Mouse (Mus musculus) liver, embryonic 16.5 days (tissue): ENCODE data around the gene Calm1. TPM values are rescaled to one million over a fixed set of nuclear protein-coding genes. Genes with fewer than 3 reads are reported as not detected.

Source experiments
- ATAC-seq: fragments of 200-750 bp; cut with Nextera tagmentation; 2 replicates; pipeline ENCODE4 v1.8.0; 2017; ENCODE audit warnings: low read depth, mild to moderate bottlenecking, moderate number of reproducible peaks, moderate library complexity
- H3K27ac ChIP-seq: fragments of 300-500 bp; sonication (generic); 2 replicates; pipeline ENCODE4 v1.5.1; 2014; ENCODE audit warnings: mild to moderate bottlenecking, low read length
- H3K27me3 ChIP-seq: fragments of 300-500 bp; sonication (generic); 2 replicates; pipeline ENCODE4 v1.6.1; 2014; ENCODE audit warnings: low read depth, low read length, mixed read lengths; ENCODE audit not compliant: control insufficient read depth, insufficient read depth
- H3K36me3 ChIP-seq: fragments of 300-500 bp; sonication (generic); 2 replicates; pipeline ENCODE4 v1.6.1; 2014; ENCODE audit warnings: mild to moderate bottlenecking; ENCODE audit not compliant: control insufficient read depth, insufficient read depth
- H3K4me1 ChIP-seq: fragments of 300-500 bp; sonication (generic); 2 replicates; pipeline ENCODE4 v1.6.1; 2014; ENCODE audit warnings: low read depth, low read length, mixed read lengths; ENCODE audit not compliant: control insufficient read depth
- H3K4me2 ChIP-seq: fragments of 300-500 bp; sonication (generic); 2 replicates; pipeline ENCODE4 v1.6.1; 2014; ENCODE audit warnings: low read depth, low read length, mixed read lengths
- H3K4me3 ChIP-seq: fragments of 300-500 bp; sonication (generic); 2 replicates; pipeline ENCODE4 v1.5.1; 2014; ENCODE audit warnings: low read depth, mild to moderate bottlenecking, low read length
- H3K9ac ChIP-seq: fragments of 300-500 bp; sonication (generic); 2 replicates; pipeline ENCODE4 v1.6.1; 2014; ENCODE audit warnings: low read depth, low read length
- H3K9me3 ChIP-seq: fragments of 300-500 bp; sonication (generic); replicated peaks from 2 replicates; pipeline ENCODE4 v1.6.1; 2016; ENCODE audit warnings: low read length; ENCODE audit not compliant: control insufficient read depth
- WGBS: fragments of 180-500 bp; shearing (Covaris S2); extraction: QIAGEN DNeasy Blood & Tissue Kit; methylation state at CpG from one replicate; pipeline ENCODE4 v1.1.7; 2014; ENCODE audit not compliant: insufficient replicate concordance; 5-methylcytosine and 5-hydroxymethylcytosine counted together
- polyA plus RNA-seq: library from polyadenylated mRNA; unstranded; fragments of >200 nt; fragmentation: Nextera tagmentation; extraction: Ambion mirVana; gene quantifications from 2 replicates; pipeline ENCODE4 v1.2.1, GENCODE M21; 2015

The Calm1 gene
- polyA plus RNA-seq, 1 experiment from 2014 or later = 413 TPM

DNA sequence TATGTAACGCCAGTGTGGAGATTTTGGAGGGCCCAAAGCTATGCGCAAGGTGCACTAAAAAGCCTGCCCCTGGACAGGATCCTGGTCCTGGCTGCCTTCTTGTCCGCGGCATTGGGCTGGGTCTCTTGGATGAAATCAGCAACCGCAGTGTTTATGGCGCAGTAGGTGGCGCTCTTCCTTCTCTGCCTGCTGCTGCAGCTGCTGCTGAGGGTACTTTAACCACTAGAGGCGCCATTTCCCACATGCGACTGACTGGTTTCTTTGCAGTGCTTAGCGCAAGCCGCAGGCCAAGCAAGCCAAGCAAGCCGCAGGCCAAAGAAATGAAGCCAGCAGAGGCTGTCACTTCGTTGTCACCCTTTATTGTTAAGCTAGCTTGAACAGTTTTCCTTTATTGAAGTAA lies 2.6 kb downstream of the Calm1 start:
- H3K27ac ChIP-seq = no peak overlapping the region
- H3K4me2 ChIP-seq = peak overlapping the region; percentile 99
- H3K9ac ChIP-seq = peak overlapping the region; percentile 49; the same call in 1 of the 2 replicates
- under 1% methylated on average over 13 of the region's 13 CpGs for WGBS
- no peaks in the 10 kb centered on the region for H3K27me3 ChIP-seq
- H3K4me3 ChIP-seq = peak overlapping the region; percentile 88
- ATAC-seq = peak; percentile 27
- peaks cover 34% of the 10 kb centered on the region for H3K36me3 ChIP-seq
- H3K9me3 ChIP-seq = no peaks in the 10 kb centered on the region
- peaks cover 14% of the 10 kb centered on the region for H3K4me1 ChIP-seq

GRCm38 (mm10) chr12:100203759-100204158 lies 4.5 kb downstream of the Calm1 start:
- ATAC-seq = no peak
- Histone ChIP-seq H3K4me1 (peaks cover 11% of the 10 kb centered on the region), H3K36me3 (peaks cover 45% of the 10 kb centered on the region), H3K4me2 (no peak overlapping the region), H3K27ac (no peak overlapping the region), H3K4me3 (no peak overlapping the region), H3K9ac (no peak overlapping the region), H3K9me3 (no peaks in the 10 kb centered on the region), H3K27me3 (no peaks in the 10 kb centered on the region)
- 56% methylated on average over 3 of the region's 3 CpGs for WGBS

DNA sequence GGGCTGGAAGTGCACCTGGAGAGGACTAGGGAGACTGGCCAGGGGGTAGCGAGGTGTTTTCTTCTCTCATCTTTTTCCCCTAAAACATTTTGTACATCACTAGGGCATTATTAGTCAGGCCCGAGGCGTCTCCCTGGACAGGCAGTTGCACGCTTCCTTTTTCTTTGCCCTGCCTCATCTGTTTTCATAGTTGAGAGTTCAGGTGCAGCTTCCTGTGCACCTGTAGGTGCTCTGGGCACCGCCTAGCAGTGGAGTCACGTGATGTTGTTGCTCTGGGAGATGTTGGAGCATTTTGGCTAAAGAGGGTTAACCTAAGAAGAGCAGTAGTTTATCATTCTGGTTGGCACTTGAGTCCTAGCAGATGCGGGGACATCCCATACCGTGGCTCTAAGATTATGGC lies 5.9 kb downstream of the Calm1 start:
- Histone ChIP-seq H3K36me3 (peaks cover 45% of the 10 kb centered on the region), H3K27me3 (no peaks in the 10 kb centered on the region), H3K4me3 (no peak overlapping the region), H3K9ac (no peak overlapping the region), H3K4me1 (peaks cover 9% of the 10 kb centered on the region), H3K9me3 (no peaks in the 10 kb centered on the region), H3K4me2 (no peak overlapping the region), H3K27ac (no peak overlapping the region)
- WGBS = 86% methylated on average over 8 of the region's 8 CpGs
- ATAC-seq = no peak

- WGBS = 68% methylated on average over 3 of the region's 3 CpGs
- Histone ChIP-seq H3K27me3 (no peaks in the 10 kb centered on the region), H3K9ac (no peak overlapping the region), H3K9me3 (no peaks in the 10 kb centered on the region), H3K4me1 (peaks cover 18% of the 10 kb centered on the region; the same call in 1 of the 2 replicates), H3K36me3 (peaks cover 45% of the 10 kb centered on the region), H3K27ac (no peak overlapping the region), H3K4me3 (no peak overlapping the region), H3K4me2 (no peak overlapping the region)
- no peak for ATAC-seq
These were observed 7.3 kb downstream of the Calm1 start for GRCm38 (mm10) chr12:100206521-100206920.

- H3K27ac ChIP-seq = no peak overlapping the region
- H3K9me3 ChIP-seq = no peaks in the 10 kb centered on the region
- peaks cover 45% of the 10 kb centered on the region for H3K36me3 ChIP-seq
- H3K27me3 ChIP-seq = no peaks in the 10 kb centered on the region
- no peak overlapping the region for H3K4me2 ChIP-seq
- 81% methylated on average over 5 of the region's 5 CpGs for WGBS
- ATAC-seq = no peak
- H3K9ac ChIP-seq = no peak overlapping the region
- H3K4me1 ChIP-seq = peaks cover 18% of the 10 kb centered on the region
- no peak overlapping the region for H3K4me3 ChIP-seq
These were observed 7.7 kb downstream of the Calm1 start for GRCm38 (mm10) chr12:100206926-100207325.

DNA sequence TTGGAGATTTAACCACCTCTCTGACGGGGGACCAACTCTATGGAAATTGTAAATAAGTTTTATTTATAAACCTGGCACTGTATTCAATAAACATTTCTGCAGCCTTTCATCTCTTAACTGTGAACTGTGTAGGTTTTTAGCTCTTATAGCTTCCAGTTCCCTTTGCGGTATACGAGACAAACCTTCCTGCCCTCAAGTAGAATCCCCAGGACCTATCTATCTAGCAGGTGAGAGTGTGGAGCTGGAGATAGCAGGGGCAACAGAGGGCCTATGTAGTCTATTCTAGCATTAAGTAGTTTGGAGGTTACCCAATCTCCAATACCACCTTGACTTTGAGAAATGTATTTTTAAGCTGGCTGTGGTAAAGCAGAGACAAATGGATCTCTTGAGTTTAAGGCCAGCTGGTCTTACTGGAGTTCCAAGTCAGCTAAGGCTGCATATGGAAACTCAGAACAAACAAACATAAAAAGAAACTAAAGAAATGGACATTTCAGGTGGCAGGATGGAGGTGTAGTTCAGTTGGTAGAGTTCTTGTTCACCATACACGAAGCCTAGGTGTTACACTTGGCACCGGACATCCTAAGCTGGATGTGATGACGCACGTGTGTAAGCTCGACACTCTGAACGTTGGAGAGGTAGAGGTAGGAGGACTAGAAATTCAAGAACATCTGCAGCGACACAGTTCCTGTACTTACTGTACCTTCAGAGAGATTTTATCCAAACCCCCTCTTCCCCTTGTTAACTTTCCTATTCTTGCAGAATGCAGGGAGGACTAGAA lies 10.7 kb downstream of the Calm1 start:
- WGBS = 48% methylated on average over 10 of the region's 10 CpGs
- Histone ChIP-seq H3K9me3 (no peaks in the 10 kb centered on the region), H3K27ac (no peak overlapping the region), H3K4me2 (no peak overlapping the region), H3K27me3 (no peaks in the 10 kb centered on the region), H3K36me3 (peaks cover 29% of the 10 kb centered on the region), H3K4me3 (no peak overlapping the region), H3K4me1 (peaks cover 23% of the 10 kb centered on the region), H3K9ac (no peak overlapping the region)
- ATAC-seq = peak; percentile 62

DNA sequence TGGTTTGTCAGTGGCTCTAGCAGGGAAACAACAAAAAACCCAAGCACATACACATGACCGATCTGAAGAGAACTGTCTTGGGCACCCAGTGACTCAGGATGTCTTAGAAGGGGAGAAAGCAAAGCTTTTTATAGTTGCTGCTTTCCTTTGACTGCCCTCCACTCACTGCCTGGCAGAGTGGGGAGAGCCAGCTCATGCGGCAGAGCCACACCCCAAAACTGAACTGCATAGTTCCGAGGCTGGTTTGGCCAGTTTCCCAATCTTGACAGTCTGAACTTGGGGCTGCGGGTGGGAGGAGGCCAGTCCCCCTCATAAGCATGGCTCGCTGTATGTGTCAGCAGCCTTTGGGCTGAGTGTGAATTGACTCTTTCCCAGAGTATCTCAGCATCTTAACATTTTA lies 11.7 kb downstream of the Calm1 start:
- H3K4me1 ChIP-seq = peaks cover 23% of the 10 kb centered on the region

DNA sequence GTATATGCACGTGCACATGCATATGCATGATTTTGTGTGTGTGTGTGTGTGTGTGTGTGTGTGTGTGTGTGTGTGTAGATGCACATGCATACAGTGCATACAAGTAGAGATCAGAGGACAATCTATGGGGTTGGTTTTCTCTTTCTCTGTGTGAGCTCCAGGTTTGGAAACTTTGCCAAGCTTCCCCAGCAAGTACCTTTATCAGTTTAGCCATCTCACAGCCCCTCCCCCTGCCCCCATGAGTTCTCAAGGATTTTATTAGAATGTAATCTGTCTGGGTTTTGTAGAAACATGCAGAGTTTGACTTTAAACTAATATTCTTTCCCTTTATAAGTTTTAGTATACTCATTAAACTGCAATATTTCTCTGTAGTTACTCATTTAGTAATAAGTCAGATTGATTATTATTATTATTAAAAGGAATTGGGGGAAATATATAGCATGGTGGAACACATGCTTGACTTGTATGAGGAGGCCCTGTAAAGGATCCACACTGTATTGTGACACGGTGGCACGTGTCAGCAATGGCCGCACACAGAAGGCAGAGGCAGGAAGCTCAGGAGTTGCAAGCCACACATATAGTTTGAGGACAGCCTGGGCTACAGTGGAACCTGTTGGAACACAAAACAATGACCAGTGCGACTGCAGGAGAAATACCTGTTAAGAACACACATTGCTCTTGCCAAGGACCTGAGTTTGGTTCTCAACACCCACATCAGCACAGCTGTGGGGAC lies 12.4 kb downstream of the Calm1 start:
- Histone ChIP-seq H3K9me3 (no peaks in the 10 kb centered on the region), H3K4me2 (no peak overlapping the region), H3K9ac (no peak overlapping the region), H3K36me3 (peaks cover 14% of the 10 kb centered on the region), H3K27ac (no peak overlapping the region), H3K4me1 (peaks cover 23% of the 10 kb centered on the region), H3K4me3 (no peak overlapping the region), H3K27me3 (no peaks in the 10 kb centered on the region)
- 49% methylated on average over 5 of the region's 5 CpGs for WGBS
- ATAC-seq = no peak

More for the DNA sequence above, 11.7 kb downstream of the Calm1 start:
- peak; percentile 44; the same call in 1 of the 2 replicates for ATAC-seq
- Histone ChIP-seq H3K4me3 (no peak overlapping the region), H3K36me3 (peaks cover 18% of the 10 kb centered on the region), H3K27me3 (no peaks in the 10 kb centered on the region), H3K9me3 (no peaks in the 10 kb centered on the region), H3K9ac (no peak overlapping the region), H3K27ac (no peak overlapping the region), H3K4me2 (no peak overlapping the region)
- WGBS = 10% methylated on average over 5 of the region's 5 CpGs

DNA sequence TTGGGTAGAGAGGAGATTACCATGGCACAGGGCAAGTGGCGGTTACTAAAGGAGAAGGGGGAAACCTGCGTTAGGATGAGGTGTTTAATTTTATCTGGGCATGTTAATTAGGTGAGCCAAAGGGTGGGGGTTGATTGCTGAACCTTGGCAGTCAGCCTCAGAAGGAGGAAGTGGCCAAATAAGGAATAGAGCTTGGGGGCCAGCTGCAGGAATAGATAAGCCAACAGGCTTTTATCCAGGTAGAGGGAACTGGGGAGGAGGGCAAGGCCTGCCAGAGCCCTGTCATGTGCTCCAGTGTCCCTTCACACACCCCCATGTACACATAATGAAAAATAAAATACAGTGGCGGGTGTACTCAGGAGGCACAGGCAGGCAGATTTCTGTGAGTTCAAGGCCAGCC lies 13.2 kb downstream of the Calm1 start:
- peak; percentile 78 for ATAC-seq
- H3K36me3 ChIP-seq = peaks cover 6% of the 10 kb centered on the region
- H3K9ac ChIP-seq = no peak overlapping the region
- no peak overlapping the region for H3K4me3 ChIP-seq
- no peak overlapping the region for H3K27ac ChIP-seq
- WGBS = 16% methylated on average over 3 of the region's 3 CpGs
- no peak overlapping the region for H3K4me2 ChIP-seq
- H3K9me3 ChIP-seq = no peaks in the 10 kb centered on the region
- peaks cover 23% of the 10 kb centered on the region for H3K4me1 ChIP-seq
- no peaks in the 10 kb centered on the region for H3K27me3 ChIP-seq
